Mouse (Mus musculus): Measurements from ENCODE around the gene B3galt2. TPM values are rescaled to one million over a fixed set of nuclear protein-coding genes. Genes with fewer than 3 reads are reported as not detected.

Gene B3galt2
- total RNA-seq, 2 experiments from 2014 or later = 18.4 to 21.1 TPM

DNA sequence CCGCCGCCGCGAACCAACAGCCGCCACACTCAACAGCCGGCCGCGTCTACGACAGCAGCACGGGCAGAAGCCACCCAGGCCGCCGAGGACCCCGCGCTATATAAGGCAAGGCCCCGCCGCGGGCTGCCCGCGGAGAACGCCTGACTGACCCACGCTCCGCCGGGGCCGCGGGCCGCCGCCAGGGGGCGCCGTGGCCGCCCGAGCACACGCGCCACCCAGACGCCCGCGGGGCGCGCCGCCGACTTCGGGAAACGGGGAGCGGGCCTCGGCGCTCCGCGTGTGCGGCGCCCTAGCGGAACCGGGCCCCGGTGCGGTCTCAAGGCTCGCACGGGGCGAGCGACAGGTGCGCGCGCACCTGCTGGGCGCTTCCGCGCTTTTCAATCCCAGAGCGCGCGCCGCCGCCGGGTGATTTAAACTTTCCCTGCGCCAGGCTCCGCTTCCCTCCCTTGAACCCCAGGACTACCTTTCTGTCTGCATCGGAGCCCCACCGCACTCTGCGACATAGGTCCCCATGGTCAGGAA lies 62.3 kb downstream of the B3galt2 start, which contains the start of gene Cdc73:
TSS of gene Cdc73 (minus strand) at position 153 of the 522 bp plus-strand sequence.
- peak; percentile 85 to 96 for DNase-seq (ENCODE audit: low spot score in 2 of 2)

Other genes starting within 250 kb of the B3galt2 start
- 10 to 100 TPM; 77.4 to 77.8 TPM for gene Cdc73, start 62.2 kb downstream of the B3galt2 start, total RNA-seq (2021)
- 100 to 1,000 TPM; 114 to 120 TPM for gene Glrx2, start 75.7 kb downstream of the B3galt2 start, total RNA-seq (2021)
- gene Trove2, start 136.4 kb downstream of the B3galt2 start, total RNA-seq (2021) = 10 to 100 TPM; 29.2 to 29.9 TPM
- 10 to 100 TPM; 36.9 to 38.6 TPM for gene Uchl5, start 136.6 kb downstream of the B3galt2 start, total RNA-seq (2021)